Mouse (Mus musculus) embryonic facial prominence, embryonic 14.5 days (tissue): Measurements from ENCODE around the gene Rrp12. TPM values are rescaled to one million over a fixed set of nuclear protein-coding genes. Genes with fewer than 3 reads are reported as not detected.

Experiments used
- ATAC-seq: fragments of 200-750 bp; cut with Nextera tagmentation; 2 replicates; pipeline ENCODE4 v1.8.0; 2017; ENCODE audit warnings: low read depth, moderate number of reproducible peaks, moderate TSS enrichment
- DNase-seq: peaks from one replicate; pipeline ENCODE4 v3.0.0-alpha.2; 2015; ENCODE audit warnings: low spot score
- H3K27ac ChIP-seq: fragments of 300-500 bp; sonication (generic); replicated peaks from 2 replicates; pipeline ENCODE4 v1.5.1; 2014; ENCODE audit warnings: low read depth, mild to moderate bottlenecking, low read length, moderate library complexity
- H3K27me3 ChIP-seq: fragments of 300-500 bp; sonication (generic); replicated peaks from 2 replicates; pipeline ENCODE4 v1.6.1; 2014; ENCODE audit warnings: low read length; ENCODE audit not compliant: control insufficient read depth, insufficient read depth
- H3K36me3 ChIP-seq: fragments of 300-500 bp; sonication (generic); 2 replicates; pipeline ENCODE4 v1.6.1; 2014; ENCODE audit warnings: low read length, mixed read lengths; ENCODE audit not compliant: control insufficient read depth, insufficient read depth
- H3K4me1 ChIP-seq: fragments of 300-500 bp; sonication (generic); 2 replicates; pipeline ENCODE4 v1.6.1; 2014; ENCODE audit warnings: antibody characterized with exemption, low read length; ENCODE audit not compliant: control insufficient read depth, insufficient read depth
- H3K4me2 ChIP-seq: fragments of 300-500 bp; sonication (generic); 2 replicates; pipeline ENCODE4 v1.6.1; 2014; ENCODE audit warnings: low read depth, mild to moderate bottlenecking, low read length, moderate library complexity, mixed read lengths
- H3K4me3 ChIP-seq: fragments of 300-500 bp; sonication (generic); 2 replicates; pipeline ENCODE4 v1.5.1; 2014; ENCODE audit warnings: low read depth, mild to moderate bottlenecking, low read length
- H3K9ac ChIP-seq: fragments of 300-500 bp; sonication (generic); 2 replicates; pipeline ENCODE4 v1.6.1; 2014; ENCODE audit warnings: low read depth, mild to moderate bottlenecking, low read length, moderate library complexity, mixed read lengths
- H3K9me3 ChIP-seq: fragments of 300-500 bp; sonication (generic); 2 replicates; pipeline ENCODE4 v1.6.1; 2016; ENCODE audit warnings: low read length; ENCODE audit not compliant: control insufficient read depth
- WGBS: fragments of 180-500 bp; shearing (Covaris S2); extraction: QIAGEN DNeasy Blood & Tissue Kit; methylation state at CpG from one replicate; pipeline ENCODE4 v1.1.7; 2014; 5-methylcytosine and 5-hydroxymethylcytosine counted together
- polyA plus RNA-seq: library from polyadenylated mRNA; unstranded; fragments of >200 nt; fragmentation: Nextera tagmentation; extraction: Ambion mirVana; gene quantifications from 2 replicates; pipeline ENCODE4 v1.2.1, GENCODE M21; 2014

Rrp12 gene
- polyA plus RNA-seq, 1 experiment from 2014 or later, result 13.8 TPM

DNA sequence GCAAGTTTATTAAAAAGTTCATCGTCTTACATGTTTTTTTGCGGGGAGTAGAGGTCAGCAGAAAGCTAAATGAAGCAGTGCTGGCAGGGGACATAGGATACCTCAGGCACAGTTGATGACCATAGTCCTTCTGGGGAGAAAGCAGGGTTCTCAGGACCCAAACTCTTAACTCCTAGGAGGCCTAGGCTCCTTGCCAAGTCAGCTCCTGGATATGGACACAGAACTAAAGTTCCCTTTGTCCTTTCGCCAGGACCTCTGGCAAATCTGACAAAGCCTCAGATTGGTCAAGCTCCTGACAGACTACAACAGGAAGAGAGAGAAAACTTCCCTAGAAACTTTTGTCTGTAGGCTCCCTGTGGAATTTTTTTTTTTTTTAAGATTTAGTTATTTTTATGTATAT lies 12.8 kb upstream of the Rrp12 start:
- WGBS, result 92% methylated on average over 3 of the region's 3 CpGs
- H3K9ac ChIP-seq, result no peak overlapping the region
- peaks cover 7% of the 10 kb centered on the region; the same call in 1 of the 2 replicates for H3K4me1 ChIP-seq
- no peaks in the 10 kb centered on the region for H3K36me3 ChIP-seq
- H3K4me2 ChIP-seq, result no peak overlapping the region
- H3K27ac ChIP-seq, result no peak overlapping the region
- no peaks in the 10 kb centered on the region for H3K27me3 ChIP-seq
- ATAC-seq (no peak), DNase-seq (no peak)
- no peaks in the 10 kb centered on the region for H3K9me3 ChIP-seq
- H3K4me3 ChIP-seq, result no peak overlapping the region

DNA sequence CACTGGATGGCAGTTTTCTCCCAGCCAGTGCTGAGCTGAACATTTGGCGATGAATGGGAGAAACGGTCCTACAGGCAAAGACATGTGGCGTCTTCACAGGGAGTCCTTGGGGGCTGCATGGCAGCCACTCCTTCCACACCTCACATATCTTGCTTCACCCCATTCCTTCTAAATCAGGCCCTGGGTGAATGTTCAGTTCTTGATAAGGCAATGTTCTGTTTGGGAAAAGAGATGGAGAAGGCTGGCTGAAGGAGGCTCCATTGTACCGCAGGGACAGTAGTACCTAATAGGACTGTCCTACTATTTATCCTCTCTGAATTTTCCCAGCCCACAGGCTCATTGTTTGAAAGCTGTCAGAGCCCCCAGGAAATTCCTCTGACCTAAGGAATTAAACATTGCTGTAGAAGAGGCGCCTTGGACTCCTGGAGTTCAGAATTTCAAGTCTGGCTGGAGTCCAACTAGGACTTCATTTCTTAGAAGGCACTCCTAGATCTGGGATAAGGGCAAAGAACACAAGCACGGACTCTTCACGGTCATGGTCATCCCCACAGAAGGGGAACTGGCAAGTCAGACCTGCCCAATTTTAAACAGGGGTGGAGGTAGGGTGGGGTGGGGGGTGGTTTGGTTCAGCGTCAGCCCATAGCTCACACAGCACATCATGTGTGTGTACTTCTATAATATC lies 11.2 kb upstream of the Rrp12 start:
- H3K27me3 ChIP-seq, result no peaks in the 10 kb centered on the region
- no peaks in the 10 kb centered on the region for H3K36me3 ChIP-seq
- H3K9me3 ChIP-seq, result no peaks in the 10 kb centered on the region
- H3K4me3 ChIP-seq, result no peak overlapping the region
- no peak overlapping the region for H3K4me2 ChIP-seq
- WGBS, result 45% methylated on average over 8 of the region's 8 CpGs
- no peak for DNase-seq
- H3K4me1 ChIP-seq, result no peaks in the 10 kb centered on the region; the same call in 1 of the 2 replicates
- H3K9ac ChIP-seq, result no peak overlapping the region
- no peak for ATAC-seq
- no peak overlapping the region for H3K27ac ChIP-seq

DNA sequence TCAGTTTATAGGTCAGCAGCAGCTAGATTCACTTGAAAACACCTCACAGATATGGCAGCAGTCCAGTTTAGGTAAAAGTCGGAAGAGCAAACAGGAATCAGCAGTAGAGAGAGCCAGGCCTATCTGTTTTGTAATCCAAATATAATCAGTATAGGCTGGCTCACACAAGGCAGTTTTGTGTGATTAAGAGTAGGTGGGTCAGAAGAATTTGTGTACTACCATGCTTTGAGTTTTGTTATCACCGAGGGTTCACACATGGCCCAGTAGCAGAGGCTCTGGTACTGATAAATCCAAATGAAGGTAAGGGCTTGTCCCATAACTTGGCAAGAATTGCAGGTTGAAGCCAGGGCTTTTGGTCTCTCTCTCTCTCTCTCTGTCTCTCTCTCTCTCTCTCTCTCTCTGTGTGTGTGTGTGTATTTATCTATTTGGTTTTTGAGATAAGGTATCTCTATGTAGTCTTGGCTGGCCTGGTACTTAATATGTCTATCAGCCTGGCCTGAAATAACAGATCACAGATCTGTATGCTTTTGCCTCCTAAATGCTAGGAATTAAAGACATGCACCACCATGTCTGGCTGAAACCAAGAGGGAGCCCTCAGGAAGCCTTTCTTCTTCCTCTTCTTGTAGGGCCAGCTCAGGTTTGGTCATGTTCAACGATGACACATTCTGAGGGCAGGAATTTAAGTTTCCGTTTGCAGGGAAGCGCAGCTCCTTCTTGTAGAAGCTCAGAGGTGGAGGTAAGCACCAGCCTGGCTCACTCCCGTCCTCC lies 10.5 kb upstream of the Rrp12 start:
- Histone ChIP-seq H3K4me2 (no peak overlapping the region), H3K27ac (no peak overlapping the region), H3K27me3 (no peaks in the 10 kb centered on the region), H3K36me3 (no peaks in the 10 kb centered on the region), H3K4me1 (no peaks in the 10 kb centered on the region; the same call in 1 of the 2 replicates), H3K9ac (no peak overlapping the region), H3K4me3 (no peak overlapping the region), H3K9me3 (no peaks in the 10 kb centered on the region)
- ATAC-seq (no peak), DNase-seq (no peak)
- 62% methylated on average over 6 of the region's 6 CpGs for WGBS

DNA sequence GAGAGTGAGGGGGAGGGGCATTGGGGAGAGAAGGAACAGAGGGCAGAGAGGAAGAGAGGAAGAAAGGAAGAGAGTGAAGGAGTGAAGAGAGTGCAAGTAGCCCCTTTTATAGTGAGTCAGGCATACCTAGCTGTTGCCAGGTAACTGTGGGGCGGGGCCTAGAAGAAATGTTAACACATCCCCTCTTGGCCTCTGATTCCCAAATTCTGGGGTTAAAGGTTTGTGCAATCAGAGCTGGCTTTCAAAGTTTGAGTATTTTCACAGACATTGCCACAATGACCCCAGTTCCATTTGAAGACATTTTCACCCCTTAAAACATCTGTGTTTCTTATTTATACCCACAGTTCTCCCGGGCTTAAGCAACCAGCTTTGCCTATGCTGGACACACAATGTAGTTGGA lies 9.3 kb upstream of the Rrp12 start:
- H3K4me3 ChIP-seq, result no peak overlapping the region
- H3K36me3 ChIP-seq, result no peaks in the 10 kb centered on the region
- H3K27me3 ChIP-seq, result no peaks in the 10 kb centered on the region
- no peak overlapping the region for H3K4me2 ChIP-seq
- DNase-seq, result no peak
- WGBS, result 74% methylated on average over 2 of the region's 2 CpGs
- no peaks in the 10 kb centered on the region; the same call in 1 of the 2 replicates for H3K4me1 ChIP-seq
- H3K27ac ChIP-seq, result no peak overlapping the region
- ATAC-seq, result no peak
- H3K9ac ChIP-seq, result no peak overlapping the region
- H3K9me3 ChIP-seq, result no peaks in the 10 kb centered on the region

DNA sequence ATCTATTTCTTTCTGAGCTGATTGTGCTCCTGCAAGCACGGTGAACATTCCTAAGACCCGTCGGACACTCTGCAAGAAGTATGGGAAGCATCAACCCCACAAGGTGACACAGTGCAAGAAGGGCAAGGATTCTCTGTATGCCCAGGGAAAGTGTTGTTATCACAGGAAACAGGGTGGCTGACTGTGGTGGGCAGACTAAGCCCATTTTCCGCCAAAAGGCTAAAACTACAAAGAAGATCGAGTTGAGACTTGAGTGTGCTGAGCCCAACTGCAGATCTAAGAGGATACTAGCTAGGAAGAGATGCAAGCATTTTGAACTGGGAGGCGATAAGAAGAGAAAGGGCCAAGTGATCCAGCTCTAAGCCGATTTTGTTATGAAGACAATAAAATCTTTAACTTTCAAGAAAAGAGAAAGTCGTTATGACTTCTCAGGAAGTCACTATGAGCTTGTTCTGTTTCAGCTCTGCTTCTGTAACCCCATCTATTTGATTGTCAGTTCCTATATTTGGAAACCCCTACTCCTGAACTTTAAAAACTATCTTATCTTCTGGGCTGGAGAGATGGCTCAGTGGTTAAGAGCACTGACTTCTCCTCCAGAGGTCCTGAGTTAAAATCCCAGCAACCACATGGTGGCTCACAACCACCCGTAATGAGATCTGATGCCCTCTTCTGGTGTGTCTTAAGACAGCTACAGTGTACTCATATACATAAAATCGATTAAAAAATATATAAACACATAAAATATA lies 7.0 kb upstream of the Rrp12 start:
- H3K27ac ChIP-seq, result no peak overlapping the region
- 83% methylated on average over 10 of the region's 10 CpGs for WGBS
- H3K4me1 ChIP-seq, result no peaks in the 10 kb centered on the region; the same call in 1 of the 2 replicates
- H3K9ac ChIP-seq, result no peak overlapping the region
- no peak overlapping the region for H3K4me3 ChIP-seq
- no peaks in the 10 kb centered on the region for H3K9me3 ChIP-seq
- ATAC-seq (no peak), DNase-seq (no peak)
- no peak overlapping the region for H3K4me2 ChIP-seq
- no peaks in the 10 kb centered on the region for H3K36me3 ChIP-seq
- H3K27me3 ChIP-seq, result no peaks in the 10 kb centered on the region

DNA sequence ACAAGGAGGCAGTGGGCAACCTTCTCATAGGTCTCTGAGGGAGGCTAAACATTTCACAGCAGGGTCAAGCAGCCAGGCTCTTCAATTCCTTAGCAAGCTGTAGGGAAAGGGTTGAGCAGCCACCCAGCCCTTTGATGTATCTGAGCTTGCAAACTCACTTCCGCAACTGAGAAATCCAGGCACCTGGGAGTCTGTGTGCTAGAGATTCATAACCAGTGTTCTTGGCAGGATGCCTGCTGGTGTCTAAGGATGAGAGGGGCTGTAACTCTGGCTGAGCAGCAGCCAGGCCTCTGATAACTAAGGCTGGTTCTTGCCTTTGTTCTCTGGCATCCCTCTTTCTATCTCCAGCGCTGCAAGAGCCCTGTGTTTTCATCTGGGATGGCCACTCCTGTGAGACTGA lies 5.7 kb upstream of the Rrp12 start:
- Histone ChIP-seq H3K4me1 (no peaks in the 10 kb centered on the region), H3K27ac (no peak overlapping the region), H3K9me3 (no peaks in the 10 kb centered on the region), H3K4me3 (no peak overlapping the region), H3K9ac (no peak overlapping the region), H3K27me3 (no peaks in the 10 kb centered on the region), H3K36me3 (no peaks in the 10 kb centered on the region), H3K4me2 (no peak overlapping the region)
- 42% methylated on average over 2 of the region's 2 CpGs for WGBS
- peak; percentile 24; the same call in 1 of the 2 replicates for ATAC-seq
- peak; percentile 76 for DNase-seq

DNA sequence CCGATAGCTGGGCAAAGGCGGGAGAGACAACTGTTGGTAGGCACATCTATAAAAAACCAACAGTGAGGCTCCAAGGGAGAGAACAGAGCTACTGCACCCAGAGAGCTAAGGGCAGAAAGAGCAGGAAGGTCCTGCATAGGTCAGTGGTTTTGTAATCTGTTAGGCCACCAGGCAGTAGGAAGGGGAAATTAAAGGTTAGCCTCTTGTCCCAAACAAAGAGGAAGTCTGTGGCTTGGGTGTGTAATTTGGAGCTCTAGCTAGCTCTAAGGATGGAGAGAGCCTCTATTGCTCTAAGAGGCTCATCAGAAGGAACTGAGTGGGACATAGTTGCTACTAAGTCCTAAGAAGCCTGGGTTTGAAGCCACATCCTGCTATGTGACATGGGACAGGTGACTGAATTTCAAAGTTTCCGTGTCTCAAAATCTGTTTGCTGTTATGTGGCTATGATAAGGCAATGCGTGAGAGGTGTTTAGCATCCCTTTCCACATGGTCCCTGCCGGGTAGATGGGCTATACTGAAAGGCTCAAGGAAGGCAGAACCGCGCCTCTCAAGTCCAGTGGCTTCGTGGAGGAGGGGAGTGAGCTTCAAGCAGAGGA lies 4.6 kb upstream of the Rrp12 start:
- Histone ChIP-seq H3K4me3 (no peak overlapping the region), H3K4me1 (no peaks in the 10 kb centered on the region), H3K4me2 (no peak overlapping the region), H3K9me3 (no peaks in the 10 kb centered on the region), H3K27me3 (no peaks in the 10 kb centered on the region), H3K9ac (no peak overlapping the region), H3K36me3 (no peaks in the 10 kb centered on the region), H3K27ac (no peak overlapping the region)
- 78% methylated on average over 8 of the region's 8 CpGs for WGBS
- no peak for DNase-seq
- ATAC-seq, result no peak

DNA sequence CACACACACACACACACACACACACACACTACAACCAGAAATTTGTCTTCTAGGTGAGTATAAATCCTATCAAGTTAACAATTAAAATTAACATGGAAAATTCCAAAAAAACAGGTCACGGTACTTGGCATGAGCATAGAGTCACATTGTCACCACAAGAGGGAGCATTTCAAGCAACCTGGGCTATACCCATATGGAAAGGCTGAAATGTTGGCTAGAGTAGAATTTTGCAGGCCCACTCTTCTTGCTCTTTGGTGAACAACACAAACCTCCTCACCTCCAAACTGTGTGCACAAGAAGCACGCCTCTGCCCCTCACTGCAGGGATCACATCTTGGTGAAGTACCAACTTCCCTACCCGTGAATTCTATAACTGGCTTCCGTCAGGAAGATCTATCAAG lies 2.9 kb upstream of the Rrp12 start:
- Histone ChIP-seq H3K9ac (no peak overlapping the region), H3K27ac (no peak overlapping the region), H3K9me3 (no peaks in the 10 kb centered on the region), H3K27me3 (no peaks in the 10 kb centered on the region), H3K4me3 (no peak overlapping the region), H3K4me2 (no peak overlapping the region), H3K4me1 (peaks cover 3% of the 10 kb centered on the region; the same call in 1 of the 2 replicates), H3K36me3 (no peaks in the 10 kb centered on the region)
- WGBS, result 51% methylated on average over 4 of the region's 4 CpGs
- ATAC-seq, result no peak
- DNase-seq, result peak; percentile 62
